Mouse (Mus musculus): ENCODE measurements at regions not wholly inside any gene's neighbourhood (a gene's known extent, or its start where the extent isn't known, plus 50 kb on each side); places are given as distances from the start of the nearest gene placed in this dataset.

DNA sequence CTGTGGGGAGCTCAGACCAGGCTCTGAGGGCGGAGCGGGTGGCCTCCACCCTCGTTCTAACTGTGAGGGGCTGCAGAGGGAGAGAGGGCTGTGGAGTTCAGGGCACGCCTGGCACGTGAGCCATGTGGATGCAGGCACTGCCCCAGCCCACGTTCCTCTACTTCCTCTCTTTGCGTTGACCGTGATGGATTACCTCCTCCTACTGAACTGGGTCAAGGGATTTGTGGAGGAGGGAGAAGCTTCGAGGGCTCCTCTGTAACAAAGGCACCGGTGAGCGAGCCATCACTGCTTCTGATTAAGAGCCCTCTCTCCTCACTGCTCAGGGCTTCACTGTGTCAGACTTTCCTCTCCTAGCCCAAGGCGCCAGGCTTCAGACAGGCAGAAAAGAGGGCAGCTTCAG is 371.1 kb downstream of the Cdh26 start:
- TF ChIP-seq GATA1 (IDR thresholded peaks at IDR 0.05; ENCODE audit: borderline replicate concordance, low read length) (no peak), CTCF (IDR thresholded peaks at IDR 0.05; ENCODE audit: low read depth, low read length) (no peak)
